Mouse (Mus musculus) liver, adult 2 months (tissue): ENCODE results near the gene Fbxw7.

Source experiments
- CTCF ChIP-seq: fragments of 200-500 bp; IDR thresholded peaks from 2 replicates; pipeline ENCODE4 v1.5.1; 2011; ENCODE audit warnings: low read depth, low read length, control low read depth
- POLR2A ChIP-seq: fragments of 200-500 bp; IDR thresholded peaks from 2 replicates; pipeline ENCODE4 v1.6.1; 2011; ENCODE audit warnings: low read length, control low read depth; ENCODE audit not compliant: insufficient read depth; ENCODE audit errors: extremely low read depth

DNA sequence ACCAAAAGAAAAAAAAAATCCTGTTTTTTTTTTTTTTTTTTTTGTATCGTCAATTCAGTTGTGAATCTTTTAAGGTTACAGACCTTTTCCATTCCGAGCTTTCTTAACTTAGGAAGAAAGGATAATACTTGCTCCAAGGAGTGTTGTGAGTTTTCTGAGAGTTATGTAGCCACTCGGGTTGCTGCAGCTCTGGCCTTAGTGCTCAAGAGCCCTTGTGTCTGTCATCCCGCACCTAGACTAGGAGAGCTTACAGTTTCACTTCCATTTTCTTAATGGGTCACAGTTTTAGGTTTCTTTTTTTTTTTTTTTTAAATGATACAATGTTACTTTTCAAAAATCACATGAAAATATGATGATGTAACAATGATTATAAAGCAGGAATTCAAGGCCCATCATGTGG, 12.5 kb downstream of the Fbxw7 start:
- TF ChIP-seq POLR2A = no peak
- TF ChIP-seq CTCF = no peak
